Mouse (Mus musculus): ENCODE data around the gene Ccdc159.

Gene Ccdc159

GRCm38 (mm10) chr9:21962416-21963059 lies 35.3 kb downstream of the Ccdc159 start:
- peak; percentile 79 for DNase-seq

DNA sequence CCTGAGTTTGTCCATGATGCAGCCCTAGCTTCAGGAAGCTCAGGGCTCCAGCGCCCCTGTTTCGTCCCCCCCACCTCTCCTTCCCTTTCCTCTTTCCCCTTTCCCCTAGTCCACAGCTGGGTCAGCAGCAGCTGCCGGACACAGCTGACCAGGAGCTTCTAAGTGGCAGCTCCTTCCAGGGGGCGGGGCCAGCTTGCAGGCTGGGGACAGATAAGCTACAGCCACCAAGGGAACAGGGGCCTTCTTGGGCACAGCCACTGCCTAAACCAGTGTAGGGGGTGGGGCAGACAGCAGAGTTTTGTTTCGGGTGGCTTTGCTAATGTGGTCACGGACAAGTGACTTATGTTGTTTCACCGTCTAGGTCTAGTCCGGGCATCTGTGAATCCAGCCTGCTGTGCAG lies 36.1 kb downstream of the Ccdc159 start, which contains the start of gene Epor:
Gene Epor (minus strand): TSS at position 90 of the 400 bp plus-strand sequence.
- DNase-seq = peak; percentile 55

DNA sequence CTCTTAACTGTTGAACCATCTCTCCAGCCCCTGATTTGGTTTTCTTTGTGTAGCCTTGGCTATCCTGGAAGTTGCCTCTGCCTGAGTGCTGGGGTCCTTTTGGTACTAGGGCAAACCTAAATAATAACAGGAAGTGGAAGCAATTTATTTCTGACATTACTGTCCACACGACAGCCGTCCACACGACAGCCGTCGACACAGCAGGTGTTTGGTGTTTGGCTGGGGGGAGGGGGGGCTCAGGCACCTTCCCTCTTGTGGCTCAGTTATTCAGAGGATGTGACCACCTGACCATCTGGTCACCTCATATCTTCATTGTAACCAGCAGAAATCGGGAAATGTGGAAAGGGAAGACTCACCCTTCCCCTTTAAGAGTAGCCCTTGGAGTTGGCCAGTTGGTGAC lies 41.6 kb downstream of the Ccdc159 start:
- DNase-seq = no peak

DNA sequence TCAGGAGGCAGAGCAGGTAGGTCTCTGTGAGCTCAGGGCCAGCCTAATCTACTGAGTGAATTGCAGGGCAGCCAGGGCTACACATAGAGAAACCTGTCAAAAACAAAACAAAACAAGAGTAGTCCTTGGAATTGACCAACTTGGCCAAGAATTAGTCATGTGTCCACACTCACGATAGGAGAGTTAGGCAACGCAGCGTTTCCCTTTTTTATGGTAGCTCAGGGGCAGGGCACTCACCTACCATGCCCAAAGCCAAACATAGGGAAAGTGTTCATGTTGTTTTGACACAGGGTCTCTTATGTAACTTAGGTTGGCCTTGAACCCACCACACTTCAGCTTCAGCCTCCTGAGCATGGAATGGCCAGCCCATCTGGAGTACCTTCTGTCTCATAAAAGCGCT lies 42.0 kb downstream of the Ccdc159 start:
- no peak for DNase-seq

GRCm38 (mm10) chr9:21976626-21977175 lies 49.4 kb downstream of the Ccdc159 start:
- DNase-seq = no peak

GRCm38 (mm10) chr9:21977331-21977730 lies 50.1 kb downstream of the Ccdc159 start:
- DNase-seq = no peak

GRCm38 (mm10) chr9:21977972-21978371 lies 50.7 kb downstream of the Ccdc159 start:
- peak; percentile 56 for DNase-seq

- no peak for DNase-seq
These were observed 51.3 kb downstream of the Ccdc159 start for GRCm38 (mm10) chr9:21978398-21979128.

DNA sequence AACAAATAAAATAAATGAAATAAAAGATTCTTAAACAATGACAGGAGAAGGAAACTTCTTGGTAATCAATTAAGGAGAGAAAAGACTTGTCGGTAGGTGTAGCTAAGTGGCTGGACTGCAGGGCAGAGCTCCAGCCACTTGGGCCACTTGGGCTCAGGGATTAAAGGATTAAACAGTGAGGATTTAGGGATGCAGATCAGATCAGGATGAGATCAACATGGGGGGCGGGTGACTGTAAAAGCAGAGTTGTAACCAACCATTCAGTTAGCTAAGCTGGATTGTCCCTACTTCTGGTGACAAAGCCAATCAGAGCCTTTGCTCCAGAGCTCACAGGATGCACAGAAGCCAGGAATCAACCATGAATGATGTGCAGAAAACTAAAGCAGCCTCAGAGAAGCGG lies 56.6 kb downstream of the Ccdc159 start:
- DNase-seq = no peak

Data from cerebellum, adult 9-11 months (tissue).